Mouse (Mus musculus): Measurements from ENCODE around the gene Med8. TPM values are rescaled to one million over a fixed set of nuclear protein-coding genes. Genes with fewer than 3 reads are reported as not detected.

The Med8 gene
- polyA plus RNA-seq, 1 experiment from 2014 or later: 69.4 TPM

- Histone ChIP-seq H3K9me3 (ENCODE audit: control insufficient read depth, low read length) (no peaks in the 10 kb centered on the region), H3K4me1 (ENCODE audit: control insufficient read depth in 2 of 2, insufficient read depth in 2 of 2, low read length in 2 of 2) (peaks cover 0 to 8% of the 10 kb centered on the region in 2 experiments; a peak in 1 of 4 replicates), H3K27me3 (ENCODE audit: control insufficient read depth, insufficient read depth, low read length) (no peaks in the 10 kb centered on the region), H3K36me3 (ENCODE audit: control insufficient read depth, insufficient read depth, low read length) (no peaks in the 10 kb centered on the region), H3K4me3 (ENCODE audit: control insufficient read depth in 1 of 2, insufficient read depth in 1 of 2, low read depth in 1 of 2, low read length in 2 of 2) (no peak overlapping the region), H3K4me2 (ENCODE audit: low read length) (no peak overlapping the region), H3K27ac (replicated peaks in 1 of 2; ENCODE audit: control insufficient read depth in 1 of 2, insufficient read depth in 1 of 2, low read depth in 2 of 2, low read length in 2 of 2) (no peak overlapping the region), H3K9ac (ENCODE audit: low read length) (no peak overlapping the region)
- ATAC-seq (ENCODE audit: insufficient number of reproducible peaks, insufficient read depth, low FRiP score, low read depth): no peak
- WGBS: 73% methylated on average over 10 of the region's 10 CpGs
These were observed 36.0 kb downstream of the Med8 start for GRCm38 (mm10) chr4:118445088-118445487.

- Histone ChIP-seq H3K9me3 (ENCODE audit: control insufficient read depth, low read length) (no peaks in the 10 kb centered on the region), H3K4me3 (ENCODE audit: control insufficient read depth in 1 of 2, insufficient read depth in 1 of 2, low read depth in 1 of 2, low read length in 2 of 2) (peak overlapping the region; percentile 33 to 38), H3K36me3 (ENCODE audit: control insufficient read depth, insufficient read depth, low read length) (no peaks in the 10 kb centered on the region), H3K27me3 (ENCODE audit: control insufficient read depth, insufficient read depth, low read length) (no peaks in the 10 kb centered on the region), H3K9ac (ENCODE audit: low read length) (peak overlapping the region; percentile 54; the same call in 1 of the 2 replicates), H3K4me1 (ENCODE audit: control insufficient read depth in 2 of 2, insufficient read depth in 2 of 2, low read length in 2 of 2) (peaks cover 0 to 8% of the 10 kb centered on the region in 2 experiments; a peak in 1 of 4 replicates), H3K4me2 (ENCODE audit: low read length) (peak overlapping the region; percentile 75), H3K27ac (replicated peaks in 1 of 2; ENCODE audit: control insufficient read depth in 1 of 2, insufficient read depth in 1 of 2, low read depth in 2 of 2, low read length in 2 of 2) (no peak overlapping the region)
- 18% methylated on average over 18 of the region's 18 CpGs for WGBS
- peak; percentile 78; the same call in 1 of the 2 replicates for ATAC-seq (ENCODE audit: insufficient number of reproducible peaks, insufficient read depth, low FRiP score, low read depth)
These were observed 36.8 kb downstream of the Med8 start for GRCm38 (mm10) chr4:118445781-118446414.

GRCm38 (mm10) chr4:118446415-118447153 lies 37.4 kb downstream of the Med8 start:
- Histone ChIP-seq H3K4me3 (ENCODE audit: control insufficient read depth in 1 of 2, insufficient read depth in 1 of 2, low read depth in 1 of 2, low read length in 2 of 2) (peak overlapping the region; percentile 33 to 38), H3K9ac (ENCODE audit: low read length) (peak overlapping the region; percentile 54; the same call in 1 of the 2 replicates), H3K36me3 (ENCODE audit: control insufficient read depth, insufficient read depth, low read length) (no peaks in the 10 kb centered on the region), H3K27ac (replicated peaks in 1 of 2; ENCODE audit: control insufficient read depth in 1 of 2, insufficient read depth in 1 of 2, low read depth in 2 of 2, low read length in 2 of 2) (no peak overlapping the region), H3K9me3 (ENCODE audit: control insufficient read depth, low read length) (no peaks in the 10 kb centered on the region), H3K4me1 (ENCODE audit: control insufficient read depth in 2 of 2, insufficient read depth in 2 of 2, low read length in 2 of 2) (peaks cover 0 to 8% of the 10 kb centered on the region in 2 experiments; a peak in 1 of 4 replicates), H3K27me3 (ENCODE audit: control insufficient read depth, insufficient read depth, low read length) (no peaks in the 10 kb centered on the region), H3K4me2 (ENCODE audit: low read length) (peak overlapping the region; percentile 75)
- ATAC-seq (ENCODE audit: insufficient number of reproducible peaks, insufficient read depth, low FRiP score, low read depth): no peak
- WGBS: 45% methylated on average over 24 of the region's 24 CpGs

DNA sequence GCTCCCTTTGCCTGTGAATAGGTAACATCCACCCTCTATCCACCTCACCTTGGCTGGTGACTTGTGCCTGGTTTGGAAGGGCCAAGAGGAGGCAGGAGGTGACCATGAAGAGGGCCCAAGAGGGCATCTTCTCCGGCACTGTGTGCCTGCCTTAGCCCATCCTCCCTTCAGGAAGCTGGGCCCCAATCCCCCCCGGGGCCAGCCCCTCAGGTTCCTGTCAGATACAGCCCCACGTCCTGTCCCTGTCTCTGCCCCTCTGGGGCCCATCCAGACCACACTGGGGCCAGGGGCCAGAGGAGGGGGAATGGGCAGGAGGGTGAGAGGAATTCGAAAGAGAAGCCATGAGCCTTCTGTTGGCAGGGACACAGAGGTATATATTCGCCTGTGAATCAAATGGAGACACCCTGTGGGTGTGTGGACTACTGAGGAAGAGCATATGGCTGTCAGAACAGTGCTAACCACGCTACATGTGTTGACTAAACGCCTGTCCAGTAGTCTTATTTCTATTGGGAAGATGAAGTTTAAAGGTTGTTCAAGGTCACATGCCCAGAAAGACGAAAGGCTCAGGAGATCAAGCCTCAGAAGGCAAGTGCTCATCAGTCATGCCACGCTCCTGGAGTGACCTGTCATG lies 48.3 kb downstream of the Med8 start, which contains the start of gene Mpl:
TSS of gene Mpl (minus strand) at position 169 of the 631 bp plus-strand sequence.
- Histone ChIP-seq H3K9me3 (ENCODE audit: control insufficient read depth, low read length) (no peaks in the 10 kb centered on the region), H3K27ac (replicated peaks in 1 of 2; ENCODE audit: control insufficient read depth in 1 of 2, insufficient read depth in 1 of 2, low read depth in 2 of 2, low read length in 2 of 2) (no peak within 1 kb of the TSS), H3K4me3 (ENCODE audit: control insufficient read depth in 1 of 2, insufficient read depth in 1 of 2, low read depth in 1 of 2, low read length in 2 of 2) (no peak within 1 kb of the TSS), H3K4me1 (ENCODE audit: control insufficient read depth in 2 of 2, insufficient read depth in 2 of 2, low read length in 2 of 2) (no peaks in the 10 kb centered on the region; a peak in 1 of 4 replicates), H3K4me2 (ENCODE audit: low read length) (no peak within 1 kb of the TSS), H3K27me3 (ENCODE audit: control insufficient read depth, insufficient read depth, low read length) (no peaks in the 10 kb centered on the region), H3K36me3 (ENCODE audit: control insufficient read depth, insufficient read depth, low read length) (no peaks in the 10 kb centered on the region), H3K9ac (ENCODE audit: low read length) (no peak within 1 kb of the TSS)
- WGBS: 54% methylated on average over 9 of the region's 9 CpGs
- ATAC-seq (ENCODE audit: insufficient number of reproducible peaks, insufficient read depth, low FRiP score, low read depth): no peak

DNA sequence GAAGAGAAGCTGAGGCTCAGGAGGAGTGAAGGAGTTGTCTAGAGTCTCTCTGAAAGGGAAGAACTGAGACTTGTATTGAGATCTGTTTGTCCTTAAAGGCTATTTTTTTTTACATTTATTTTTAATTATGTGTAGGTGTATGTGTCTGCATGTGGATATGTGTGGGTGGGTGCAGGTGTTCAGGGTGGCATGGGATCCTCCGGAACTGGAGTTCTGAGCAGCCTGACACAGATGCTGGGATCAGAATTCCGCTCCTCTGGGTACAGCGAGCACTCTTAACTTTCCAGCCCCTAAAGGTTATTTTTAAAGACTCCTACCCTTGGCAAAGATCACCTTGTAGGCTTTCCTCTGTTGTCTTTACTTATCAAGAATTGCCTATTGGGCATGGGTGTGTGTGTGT lies 55.8 kb downstream of the Med8 start:
- Histone ChIP-seq H3K27ac (replicated peaks in 1 of 2; ENCODE audit: control insufficient read depth in 1 of 2, insufficient read depth in 1 of 2, low read depth in 2 of 2, low read length in 2 of 2) (no peak overlapping the region; a peak in 1 of 4 replicates), H3K9me3 (ENCODE audit: control insufficient read depth, low read length) (peaks cover 3% of the 10 kb centered on the region; the same call in 1 of the 2 replicates), H3K27me3 (ENCODE audit: control insufficient read depth, insufficient read depth, low read length) (no peaks in the 10 kb centered on the region), H3K36me3 (ENCODE audit: control insufficient read depth, insufficient read depth, low read length) (no peaks in the 10 kb centered on the region), H3K9ac (ENCODE audit: low read length) (no peak overlapping the region), H3K4me2 (ENCODE audit: low read length) (no peak overlapping the region), H3K4me1 (ENCODE audit: control insufficient read depth in 2 of 2, insufficient read depth in 2 of 2, low read length in 2 of 2) (peaks cover 3 to 7% of the 10 kb centered on the region in 2 experiments; a peak in 2 of 4 replicates), H3K4me3 (ENCODE audit: control insufficient read depth in 1 of 2, insufficient read depth in 1 of 2, low read depth in 1 of 2, low read length in 2 of 2) (no peak overlapping the region)
- 60% methylated on average over 3 of the region's 3 CpGs for WGBS
- no peak for ATAC-seq (ENCODE audit: insufficient number of reproducible peaks, insufficient read depth, low FRiP score, low read depth)

Other genes starting within 250 kb of the Med8 start
- gene Kdm4a, start 229.3 kb upstream of the Med8 start, polyA plus RNA-seq (2014; fragmentation: Nextera tagmentation; extraction: Ambion mirVana): 26.7 TPM in 2 replicates
- 19.6 and 19.7 TPM in 2 replicates for gene Ptprf, start 117.9 kb upstream of the Med8 start, polyA plus RNA-seq (2014; fragmentation: Nextera tagmentation; extraction: Ambion mirVana)
- 7.1 and 7.6 TPM in 2 replicates for gene Szt2, start 64 bp upstream of the Med8 start, polyA plus RNA-seq (2014; fragmentation: Nextera tagmentation; extraction: Ambion mirVana)
- gene Elovl1, start 18.8 kb downstream of the Med8 start, polyA plus RNA-seq (2014; fragmentation: Nextera tagmentation; extraction: Ambion mirVana): 60.2 and 60.3 TPM in 2 replicates
- 150 and 165 TPM in 2 replicates for gene Cdc20, start 28.0 kb downstream of the Med8 start, polyA plus RNA-seq (2014; fragmentation: Nextera tagmentation; extraction: Ambion mirVana)
- 1.0 and 1.7 TPM in 2 replicates for gene Mpl, start 48.2 kb downstream of the Med8 start, polyA plus RNA-seq (2014; fragmentation: Nextera tagmentation; extraction: Ambion mirVana)
- 38.1 and 48.7 TPM in 2 replicates for gene Tie1, start 80.7 kb downstream of the Med8 start, polyA plus RNA-seq (2014; fragmentation: Nextera tagmentation; extraction: Ambion mirVana)
- not detected in 2 replicates for gene 2610528J11Rik, start 117.7 kb downstream of the Med8 start, polyA plus RNA-seq (2014; fragmentation: Nextera tagmentation; extraction: Ambion mirVana)
- gene Tmem125, start 134.7 kb downstream of the Med8 start, polyA plus RNA-seq (2014; fragmentation: Nextera tagmentation; extraction: Ambion mirVana): 0.24 and 0.43 TPM in 2 replicates
- 0.16 and 0.22 TPM in 2 replicates for gene Cfap57, start 211.4 kb downstream of the Med8 start, polyA plus RNA-seq (2014; fragmentation: Nextera tagmentation; extraction: Ambion mirVana)
- 80.5 and 86.0 TPM in 2 replicates for gene Ebna1bp2, start 211.5 kb downstream of the Med8 start, polyA plus RNA-seq (2014; fragmentation: Nextera tagmentation; extraction: Ambion mirVana)
- not detected in 2 replicates for gene Olfr62, start 249.6 kb downstream of the Med8 start, polyA plus RNA-seq (2014; fragmentation: Nextera tagmentation; extraction: Ambion mirVana)

Data from heart, embryonic 14.5 days (tissue).